Mouse (Mus musculus) kidney, embryonic 15.5 days (tissue): ENCODE results near the gene Exph5. TPM values are rescaled to one million over a fixed set of nuclear protein-coding genes. Genes with fewer than 3 reads are reported as not detected.

Experiments used
- ATAC-seq: fragments of 200-750 bp; cut with Nextera tagmentation; replicated peaks from 2 replicates; pipeline ENCODE4 v1.8.0; 2017; ENCODE audit warnings: moderate TSS enrichment; ENCODE audit not compliant: low FRiP score
- H3K27ac ChIP-seq: fragments of 300-500 bp; sonication (generic); 2 replicates; pipeline ENCODE4 v1.5.1; 2015; ENCODE audit warnings: mild to moderate bottlenecking, inconsistent platforms
- H3K27me3 ChIP-seq: fragments of 300-500 bp; sonication (generic); 2 replicates; pipeline ENCODE4 v1.6.1; 2015; ENCODE audit warnings: inconsistent platforms
- H3K36me3 ChIP-seq: fragments of 300-500 bp; sonication (generic); 2 replicates; pipeline ENCODE4 v1.6.1; 2015; ENCODE audit warnings: inconsistent platforms
- H3K4me1 ChIP-seq: fragments of 300-500 bp; sonication (generic); 2 replicates; pipeline ENCODE4 v1.6.1; 2015; ENCODE audit warnings: inconsistent platforms
- H3K4me2 ChIP-seq: fragments of 300-500 bp; sonication (generic); 2 replicates; pipeline ENCODE4 v1.6.1; 2015; ENCODE audit warnings: moderate library complexity, mild to moderate bottlenecking, inconsistent platforms
- H3K4me3 ChIP-seq: fragments of 300-500 bp; sonication (generic); replicated peaks from 2 replicates; pipeline ENCODE4 v1.5.1; 2015; ENCODE audit warnings: mild to moderate bottlenecking, inconsistent platforms
- H3K9ac ChIP-seq: fragments of 300-500 bp; sonication (generic); 2 replicates; pipeline ENCODE4 v1.6.1; 2015; ENCODE audit warnings: mild to moderate bottlenecking, inconsistent platforms
- H3K9me3 ChIP-seq: fragments of 300-500 bp; sonication (generic); replicated peaks from 2 replicates; pipeline ENCODE4 v1.6.1; 2016; ENCODE audit warnings: inconsistent platforms
- WGBS: fragments of 180-500 bp; shearing (Covaris S2); methylation state at CpG from one replicate; pipeline ENCODE4 v1.1.7; 2015; ENCODE audit warnings: mixed read lengths; 5-methylcytosine and 5-hydroxymethylcytosine counted together
- polyA plus RNA-seq: library from polyadenylated mRNA; unstranded; fragments of >200 nt; fragmentation: Nextera tagmentation; extraction: Ambion mirVana; gene quantifications from 2 replicates; pipeline ENCODE4 v1.2.1, GENCODE M21; 2015

Gene Exph5
- polyA plus RNA-seq, 1 experiment from 2014 or later, result 1.9 TPM

DNA sequence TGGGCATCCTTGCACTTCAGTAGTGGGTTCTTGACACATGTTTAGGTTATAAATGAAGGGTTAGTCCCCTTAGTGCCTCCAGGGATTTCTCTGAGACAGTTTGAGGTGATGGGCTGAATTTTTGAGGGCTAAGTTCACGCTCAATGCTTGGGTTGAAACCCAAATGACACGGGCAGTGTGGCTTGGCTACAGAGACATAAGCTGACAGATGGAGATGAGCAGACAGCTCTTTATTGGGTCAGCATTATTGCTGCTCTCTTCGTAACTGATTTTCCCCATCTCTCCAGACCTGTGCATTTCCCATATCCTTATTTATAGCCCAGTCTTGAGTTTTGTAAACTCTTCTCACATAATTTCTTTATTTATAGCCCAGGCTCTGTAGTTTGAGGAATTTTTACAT lies 76.7 kb downstream of the Exph5 start:
- 83% methylated on average over 3 of the region's 3 CpGs for WGBS
- Histone ChIP-seq H3K4me1 (no peaks in the 10 kb centered on the region), H3K27me3 (no peaks in the 10 kb centered on the region), H3K27ac (no peak overlapping the region), H3K36me3 (no peaks in the 10 kb centered on the region), H3K4me2 (no peak overlapping the region), H3K4me3 (no peak overlapping the region), H3K9me3 (no peaks in the 10 kb centered on the region), H3K9ac (no peak overlapping the region)
- no peak for ATAC-seq

DNA sequence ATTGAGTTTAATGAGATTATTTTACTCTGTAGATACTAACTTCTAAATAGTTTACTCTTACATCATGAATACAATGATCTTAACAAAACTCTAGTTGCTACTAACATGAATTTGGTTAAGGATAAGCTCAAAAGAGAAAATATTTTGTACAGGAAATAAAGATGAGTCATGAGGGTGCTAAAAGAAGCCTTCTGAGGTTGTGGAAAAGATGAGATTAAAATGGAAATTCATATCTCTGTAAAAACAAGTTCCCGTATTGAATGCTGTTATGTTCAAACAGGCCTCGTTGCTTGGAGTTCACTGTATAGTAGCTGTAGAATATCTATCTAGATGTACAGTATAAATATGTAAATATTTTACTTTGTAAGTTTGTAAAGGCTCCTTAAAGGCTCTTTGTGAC lies 79.1 kb downstream of the Exph5 start:
- Histone ChIP-seq H3K9me3 (no peaks in the 10 kb centered on the region), H3K27me3 (no peaks in the 10 kb centered on the region)

DNA sequence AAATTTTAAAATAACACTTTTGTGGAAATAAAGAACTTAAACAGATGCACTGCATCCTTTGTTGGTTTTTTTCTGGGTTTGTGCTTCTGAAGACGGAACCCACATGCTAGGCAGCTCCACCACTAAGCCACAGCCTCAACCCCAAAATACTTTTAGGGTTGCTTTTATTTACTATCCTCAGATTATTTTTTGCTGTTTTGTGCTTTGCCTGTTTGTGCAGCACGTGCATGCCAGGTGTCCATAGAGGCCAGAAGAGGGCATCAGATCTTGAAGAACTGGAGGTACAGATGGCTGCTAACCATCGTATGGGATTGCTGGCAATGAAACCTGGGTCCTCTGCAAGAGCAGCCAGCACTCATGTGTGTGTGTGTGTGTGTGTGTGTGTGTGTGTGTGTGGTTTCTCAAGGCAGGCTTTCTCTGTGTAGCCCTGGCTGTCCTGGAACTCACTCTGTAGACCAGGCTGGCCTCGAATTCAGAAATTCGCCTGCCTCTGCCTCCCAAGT lies 79.7 kb downstream of the Exph5 start:
- ATAC-seq, result no peak
- no peak overlapping the region for H3K27ac ChIP-seq
- 81% methylated on average over 5 of the region's 5 CpGs for WGBS

More for the DNA sequence above, 79.1 kb downstream of the Exph5 start:
- no peak for ATAC-seq
- Histone ChIP-seq H3K36me3 (no peaks in the 10 kb centered on the region), H3K9ac (no peak overlapping the region), H3K4me2 (no peak overlapping the region), H3K27ac (no peak overlapping the region), H3K4me3 (no peak overlapping the region), H3K4me1 (peaks cover 9% of the 10 kb centered on the region)
- 83% methylated on average over 2 of the region's 2 CpGs for WGBS

DNA sequence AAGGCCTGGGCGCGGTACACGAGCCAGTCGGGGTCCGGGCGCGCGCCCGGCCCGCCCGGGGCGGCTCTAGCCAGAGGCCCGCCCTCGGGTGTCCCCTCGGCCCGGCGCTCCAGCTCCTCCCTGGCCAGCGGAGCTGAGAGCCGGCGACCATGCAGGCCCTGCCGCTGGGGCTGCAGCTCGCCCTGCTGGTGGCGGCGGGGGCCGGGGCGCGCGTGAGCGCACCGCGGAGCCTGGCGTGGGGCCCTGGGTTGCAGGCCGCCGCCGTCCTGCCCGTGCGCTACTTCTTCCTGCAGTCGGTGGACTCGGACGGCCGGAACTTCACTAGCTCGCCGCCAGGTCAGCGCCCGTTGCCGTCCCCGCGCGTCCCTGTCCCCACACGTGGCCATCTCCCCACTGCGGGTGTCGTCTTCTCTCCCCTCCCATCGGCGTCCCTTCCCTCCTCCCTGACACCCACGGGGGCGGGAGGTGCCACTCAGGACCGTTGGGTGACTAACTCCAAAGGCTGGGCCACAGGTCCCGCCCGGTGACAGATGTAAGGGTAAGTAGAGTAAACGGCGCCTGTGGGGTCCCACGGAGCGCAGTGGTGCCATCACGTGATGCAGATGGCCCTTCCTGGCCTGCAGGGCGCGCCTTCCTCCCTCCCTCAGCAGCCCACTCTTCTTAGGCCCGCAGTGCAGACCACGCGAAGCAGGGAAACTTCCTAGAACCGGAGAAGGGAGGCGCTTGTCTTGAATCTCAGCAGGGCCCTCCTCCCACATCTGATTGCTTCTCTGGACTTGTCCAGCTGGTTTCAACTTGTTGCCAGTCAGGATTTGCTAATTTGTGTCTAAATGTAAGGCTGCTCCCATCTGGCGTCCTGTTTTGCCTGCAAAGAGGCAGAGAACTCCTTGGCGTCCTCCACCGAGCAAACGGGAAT lies 82.7 kb downstream of the Exph5 start, which contains the start of gene Kdelc2:
TSS of gene Kdelc2 (plus strand) at position 75 of the 916 bp plus-strand sequence.
- peaks cover 12% of the 10 kb centered on the region for H3K36me3 ChIP-seq
- no peaks in the 10 kb centered on the region for H3K27me3 ChIP-seq
- no peaks in the 10 kb centered on the region for H3K9me3 ChIP-seq
- peak within 1 kb of the TSS; percentile 98 for H3K27ac ChIP-seq
- peak within 1 kb of the TSS; percentile 82 for H3K4me2 ChIP-seq
- peak within 1 kb of the TSS; percentile 86 for H3K9ac ChIP-seq
- WGBS, result under 1% methylated on average over 73 of the region's 75 CpGs
- ATAC-seq, result peak; percentile 98
- H3K4me1 ChIP-seq, result peaks cover 13% of the 10 kb centered on the region
- peak within 1 kb of the TSS; percentile 69 for H3K4me3 ChIP-seq

More for the DNA sequence above, 79.7 kb downstream of the Exph5 start:
- H3K9me3 ChIP-seq, result no peaks in the 10 kb centered on the region
- H3K36me3 ChIP-seq, result no peaks in the 10 kb centered on the region
- H3K4me3 ChIP-seq, result no peak overlapping the region
- peaks cover 13% of the 10 kb centered on the region for H3K4me1 ChIP-seq
- H3K9ac ChIP-seq, result no peak overlapping the region
- no peaks in the 10 kb centered on the region for H3K27me3 ChIP-seq
- no peak overlapping the region for H3K4me2 ChIP-seq

DNA sequence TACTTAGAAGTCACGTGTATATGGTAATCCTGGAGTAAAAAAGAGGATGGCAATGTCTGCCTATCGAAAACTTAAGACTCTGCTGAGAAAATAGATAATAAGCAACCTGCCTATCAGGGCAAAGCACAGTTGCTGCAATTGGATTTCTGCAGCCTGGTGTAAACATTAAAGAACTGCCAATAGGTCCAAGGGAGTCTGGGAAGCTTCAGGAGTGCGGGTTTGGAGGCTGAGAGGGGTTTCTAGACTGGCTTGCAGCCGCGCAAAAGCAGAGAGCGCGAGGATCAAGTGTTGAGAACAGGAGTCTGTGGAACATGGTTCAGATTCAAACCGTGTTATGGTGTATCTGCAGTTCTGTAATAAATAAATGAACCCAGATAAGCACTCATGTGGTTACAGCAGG lies 83.4 kb downstream of the Exph5 start:
- Histone ChIP-seq H3K36me3 (peaks cover 16% of the 10 kb centered on the region), H3K4me1 (peaks cover 13% of the 10 kb centered on the region), H3K27me3 (no peaks in the 10 kb centered on the region), H3K27ac (peak overlapping the region; percentile 98), H3K9me3 (no peaks in the 10 kb centered on the region), H3K9ac (peak overlapping the region; percentile 86), H3K4me3 (peak overlapping the region; percentile 69), H3K4me2 (peak overlapping the region; percentile 82)
- ATAC-seq, result peak; percentile 12; the same call in 1 of the 2 replicates
- WGBS, result 10% methylated on average over 8 of the region's 8 CpGs

DNA sequence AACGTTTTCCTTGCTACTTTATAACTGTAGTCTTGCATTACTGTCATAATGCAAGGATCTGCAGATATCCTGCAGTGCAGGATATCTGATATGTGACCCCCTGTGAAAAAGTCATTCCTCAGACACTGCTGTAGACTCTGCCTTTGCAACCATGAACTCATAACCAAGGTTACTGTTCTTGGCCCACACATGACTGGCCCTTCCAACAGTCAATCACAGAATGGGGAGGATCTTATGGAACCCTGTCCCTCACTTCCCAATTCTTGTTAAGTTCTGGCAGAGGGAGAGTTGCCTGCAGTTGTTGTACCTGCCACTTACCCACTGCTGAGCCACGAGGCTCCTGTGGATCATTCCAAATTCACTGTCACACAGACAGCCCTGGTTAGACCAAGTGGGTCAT lies 86.0 kb downstream of the Exph5 start:
- Histone ChIP-seq H3K9me3 (no peaks in the 10 kb centered on the region), H3K4me2 (no peak overlapping the region), H3K27me3 (no peaks in the 10 kb centered on the region), H3K27ac (no peak overlapping the region), H3K4me1 (peaks cover 13% of the 10 kb centered on the region), H3K9ac (no peak overlapping the region), H3K36me3 (peaks cover 28% of the 10 kb centered on the region), H3K4me3 (no peak overlapping the region)
- no peak for ATAC-seq
- 69% methylated on average over 2 of the region's 2 CpGs for WGBS

DNA sequence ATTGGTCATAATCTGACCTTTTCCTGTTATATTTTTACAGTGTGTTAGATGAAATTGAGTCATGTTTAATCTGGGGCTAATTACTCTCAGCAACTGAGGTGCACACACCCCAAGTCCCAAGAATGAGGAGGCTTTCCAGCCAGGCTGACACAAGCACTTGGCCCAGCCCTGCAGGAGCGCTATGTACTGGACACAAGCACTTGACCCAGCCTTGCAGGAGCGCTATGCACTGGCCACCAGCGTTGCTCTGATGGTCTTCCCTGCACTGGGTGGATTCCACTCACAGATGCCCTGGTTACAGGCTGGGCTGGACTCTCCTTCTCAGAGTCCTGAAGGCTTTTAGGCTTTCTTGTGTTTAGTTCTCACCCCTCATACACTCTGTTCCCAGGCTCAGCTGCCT lies 87.6 kb downstream of the Exph5 start:
- ATAC-seq, result no peak
- Histone ChIP-seq H3K4me2 (no peak overlapping the region), H3K4me3 (no peak overlapping the region), H3K36me3 (peaks cover 36% of the 10 kb centered on the region), H3K27me3 (no peaks in the 10 kb centered on the region), H3K4me1 (peaks cover 13% of the 10 kb centered on the region), H3K9me3 (no peaks in the 10 kb centered on the region), H3K9ac (no peak overlapping the region), H3K27ac (no peak overlapping the region)
- 86% methylated on average over 3 of the region's 3 CpGs for WGBS

DNA sequence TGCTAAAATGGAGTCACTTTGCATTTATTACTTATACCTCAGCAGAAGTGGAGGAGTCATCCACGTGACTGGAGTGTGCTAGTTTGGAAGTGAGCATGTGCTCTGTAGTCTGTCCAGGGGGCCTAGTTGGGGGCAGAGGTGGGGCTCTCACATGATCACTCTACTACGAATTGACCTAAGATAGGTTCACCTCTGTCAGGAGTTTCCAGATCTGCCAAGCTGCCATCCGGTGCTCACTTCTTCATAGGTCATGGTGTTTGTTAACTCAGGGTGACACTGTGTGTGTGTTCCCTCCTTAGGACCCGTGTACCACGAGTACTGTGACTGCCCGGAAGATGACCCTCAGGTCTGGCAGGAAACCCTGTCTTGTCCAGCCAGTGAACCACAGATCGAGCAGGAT lies 88.7 kb downstream of the Exph5 start:
- no peaks in the 10 kb centered on the region for H3K9me3 ChIP-seq
- peaks cover 9% of the 10 kb centered on the region for H3K4me1 ChIP-seq
- ATAC-seq, result no peak
- H3K27ac ChIP-seq, result no peak overlapping the region
- no peak overlapping the region for H3K4me2 ChIP-seq
- 69% methylated on average over 7 of the region's 7 CpGs for WGBS
- no peak overlapping the region for H3K4me3 ChIP-seq
- H3K36me3 ChIP-seq, result peaks cover 36% of the 10 kb centered on the region
- no peaks in the 10 kb centered on the region for H3K27me3 ChIP-seq
- H3K9ac ChIP-seq, result no peak overlapping the region

DNA sequence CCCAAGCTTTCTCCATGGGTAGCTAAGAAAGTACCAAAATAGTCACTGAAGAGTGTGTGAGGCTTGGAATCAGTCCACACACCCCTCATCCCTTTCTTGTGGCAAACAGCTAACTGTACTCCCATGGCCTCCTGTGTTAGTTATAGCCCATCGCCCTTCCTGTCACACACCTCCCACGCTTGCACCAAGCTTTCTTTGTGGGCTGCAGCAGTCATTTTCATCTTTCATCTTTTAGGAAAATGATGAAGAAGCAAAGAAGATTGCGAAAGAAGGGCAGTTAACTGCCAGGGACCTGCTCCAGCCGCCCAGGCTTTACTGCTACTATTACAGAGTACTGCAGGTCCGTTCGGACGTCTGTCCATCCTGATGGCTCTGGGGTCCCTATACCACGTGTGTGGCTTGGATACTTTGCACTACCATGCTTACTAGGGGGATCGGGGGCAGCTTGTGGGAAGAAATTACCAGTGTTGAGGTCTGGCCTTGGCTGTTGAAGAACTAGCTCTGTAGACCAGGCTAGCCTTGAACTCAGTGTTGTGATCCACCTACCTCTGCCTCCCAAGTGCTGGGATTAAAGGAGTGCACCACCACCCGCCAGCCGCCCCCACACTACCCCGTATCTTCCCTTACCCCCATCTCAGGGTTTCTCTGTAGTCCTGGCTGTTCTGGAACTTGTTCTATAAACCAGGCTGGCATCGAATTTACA lies 96.4 kb downstream of the Exph5 start:
- H3K4me1 ChIP-seq, result peaks cover 15% of the 10 kb centered on the region
- peaks cover 16% of the 10 kb centered on the region for H3K36me3 ChIP-seq
- no peak overlapping the region for H3K4me2 ChIP-seq
- no peak overlapping the region for H3K4me3 ChIP-seq
- no peaks in the 10 kb centered on the region for H3K27me3 ChIP-seq
- H3K27ac ChIP-seq, result no peak overlapping the region
- no peaks in the 10 kb centered on the region for H3K9me3 ChIP-seq
- ATAC-seq, result no peak
- no peak overlapping the region for H3K9ac ChIP-seq
- WGBS, result 79% methylated on average over 13 of the region's 13 CpGs

DNA sequence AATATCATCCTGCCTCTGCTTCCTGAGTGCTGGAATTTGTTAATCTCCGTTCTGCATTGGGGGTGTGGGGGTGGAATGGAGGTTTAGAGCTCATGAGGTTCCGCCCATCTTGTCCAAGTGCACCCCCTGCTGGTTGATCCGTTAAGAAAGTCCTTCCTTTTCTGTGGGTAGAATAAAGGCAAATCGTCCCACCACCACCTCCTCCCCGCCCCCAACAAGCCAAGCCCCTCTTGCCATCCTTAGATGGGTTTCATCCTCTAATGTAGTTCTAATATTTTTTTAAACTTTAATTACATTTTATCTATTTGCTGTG lies 96.9 kb downstream of the Exph5 start:
- H3K27me3 ChIP-seq, result no peaks in the 10 kb centered on the region
- peaks cover 12% of the 10 kb centered on the region for H3K36me3 ChIP-seq
- no peak overlapping the region for H3K27ac ChIP-seq
- no peak overlapping the region for H3K4me2 ChIP-seq
- no peak for ATAC-seq
- H3K9ac ChIP-seq, result no peak overlapping the region
- H3K4me3 ChIP-seq, result no peak overlapping the region
- WGBS, result 17% methylated on average over 5 of the region's 5 CpGs
- H3K9me3 ChIP-seq, result no peaks in the 10 kb centered on the region
- peaks cover 20% of the 10 kb centered on the region for H3K4me1 ChIP-seq

DNA sequence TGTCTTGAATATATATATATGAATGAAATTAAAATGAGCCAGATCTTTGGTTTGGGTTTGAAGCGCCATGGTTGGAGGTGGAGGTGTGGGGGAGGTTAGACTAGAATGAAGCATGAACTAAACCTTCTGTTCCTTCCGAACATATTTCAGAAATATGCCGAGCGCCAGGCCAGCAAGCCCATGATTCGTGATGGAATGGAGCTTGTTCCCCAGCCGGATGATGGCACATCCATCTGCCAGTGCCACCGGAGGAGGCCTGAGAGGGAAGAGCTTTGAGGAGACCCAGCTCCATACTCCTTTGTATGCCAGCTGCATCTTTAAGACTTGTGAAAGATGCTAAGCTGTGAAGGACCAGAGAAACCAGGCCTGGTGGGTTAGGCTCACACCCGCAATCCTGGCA lies 98.1 kb downstream of the Exph5 start:
- 92% methylated on average over 8 of the region's 8 CpGs for WGBS
- Histone ChIP-seq H3K4me2 (no peak overlapping the region), H3K4me1 (peaks cover 28% of the 10 kb centered on the region), H3K9me3 (no peaks in the 10 kb centered on the region), H3K36me3 (peaks cover 12% of the 10 kb centered on the region), H3K27me3 (no peaks in the 10 kb centered on the region), H3K27ac (no peak overlapping the region), H3K9ac (no peak overlapping the region), H3K4me3 (no peak overlapping the region)
- no peak for ATAC-seq

DNA sequence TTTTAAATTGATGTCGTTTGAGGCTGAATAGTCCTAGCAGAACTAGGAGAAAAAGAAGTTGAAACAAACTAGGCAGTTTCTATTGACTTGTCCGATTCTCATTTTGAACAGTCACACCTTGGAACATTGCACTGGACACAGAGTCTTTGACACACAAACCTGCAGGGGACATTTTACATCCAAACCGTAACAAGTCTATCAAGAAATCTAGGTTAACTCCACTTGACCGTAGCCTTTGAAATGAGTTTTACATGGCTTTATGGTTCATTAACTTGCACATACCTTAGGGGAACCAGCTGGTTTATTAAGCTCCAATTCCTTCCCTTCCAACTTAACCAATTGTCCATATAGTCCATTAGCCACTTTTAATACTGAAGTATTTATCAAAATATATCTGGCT lies 99.2 kb downstream of the Exph5 start:
- WGBS, result 62% methylated on average over 4 of the region's 4 CpGs
- no peaks in the 10 kb centered on the region for H3K27me3 ChIP-seq

More for the DNA sequence above, 99.2 kb downstream of the Exph5 start:
- Histone ChIP-seq H3K4me1 (peaks cover 40% of the 10 kb centered on the region), H3K4me3 (no peak overlapping the region), H3K9ac (no peak overlapping the region), H3K4me2 (no peak overlapping the region), H3K36me3 (peaks cover 12% of the 10 kb centered on the region), H3K9me3 (no peaks in the 10 kb centered on the region), H3K27ac (0 out of 2 replicates have a peak overlapping the region, but pooled peaks have one; percentile 51)
- no peak for ATAC-seq
